Mouse (Mus musculus): ENCODE measurements at regions not wholly inside any gene's neighbourhood (a gene's known extent, or its start where the extent isn't known, plus 50 kb on each side); places are given as distances from the start of the nearest gene placed in this dataset.

DNA sequence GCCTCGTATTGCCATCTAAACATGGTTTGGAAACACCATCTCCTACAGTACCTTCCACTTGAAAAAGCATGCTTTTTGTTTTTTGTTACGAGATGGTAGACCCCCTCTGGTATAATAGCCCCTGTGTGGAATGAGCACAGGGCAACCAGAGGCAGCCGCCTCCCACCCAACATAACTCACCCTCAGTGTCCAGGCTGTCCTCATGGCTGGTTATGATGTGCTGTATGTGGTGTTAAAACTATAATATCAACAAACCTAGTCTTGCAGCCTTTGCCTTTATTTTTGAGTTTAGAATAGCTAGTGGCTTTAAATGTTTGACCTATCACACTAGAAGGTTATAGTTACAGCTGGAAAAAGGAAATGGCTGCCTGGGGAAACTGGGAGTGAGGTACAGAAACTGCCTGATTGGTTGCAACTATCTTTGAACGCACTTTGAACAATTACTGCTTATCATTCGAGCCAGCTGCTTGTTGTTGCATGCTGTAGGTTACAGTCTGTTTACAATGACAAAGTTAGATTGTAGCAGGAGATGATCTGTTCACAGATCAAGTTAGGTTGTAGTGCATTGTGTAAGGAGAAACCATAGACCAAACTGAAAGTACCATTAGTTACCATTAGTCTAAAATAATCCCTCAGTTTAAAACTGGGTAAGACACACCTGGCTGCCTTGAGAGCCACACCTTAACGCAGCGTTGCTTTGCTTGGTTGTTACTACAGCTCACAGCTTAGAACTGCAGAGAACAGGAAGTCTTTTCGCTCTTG is 414.8 kb downstream of the Klf5 start:
- ATAC-seq (replicated peaks; ENCODE audit: low FRiP score) (no peak), DNase-seq (ENCODE audit: low spot score) (no peak)
- no peak overlapping the region for H3K27ac ChIP-seq (ENCODE audit: low read depth, low read length)
- H3K27me3 ChIP-seq (ENCODE audit: control insufficient read depth, insufficient read depth, low read length): no peaks in the 10 kb centered on the region
- H3K4me2 ChIP-seq (ENCODE audit: low read depth, low read length, severe bottlenecking): no peak overlapping the region
- 0 out of 2 replicates have a peak, but pooled peaks cover 1% of the 10 kb centered on the region for H3K4me1 ChIP-seq (replicated peaks; ENCODE audit: control insufficient read depth, insufficient read depth, low read length)
- no peak overlapping the region for H3K9ac ChIP-seq (ENCODE audit: low read length)
- H3K9me3 ChIP-seq (ENCODE audit: control insufficient read depth, low read length): no peaks in the 10 kb centered on the region
- WGBS: 92% methylated on average over 8 of the region's 8 CpGs
- no peak overlapping the region for H3K4me3 ChIP-seq (ENCODE audit: low read depth, low read length)
- H3K36me3 ChIP-seq (ENCODE audit: control insufficient read depth, insufficient read depth, low read length): no peaks in the 10 kb centered on the region

DNA sequence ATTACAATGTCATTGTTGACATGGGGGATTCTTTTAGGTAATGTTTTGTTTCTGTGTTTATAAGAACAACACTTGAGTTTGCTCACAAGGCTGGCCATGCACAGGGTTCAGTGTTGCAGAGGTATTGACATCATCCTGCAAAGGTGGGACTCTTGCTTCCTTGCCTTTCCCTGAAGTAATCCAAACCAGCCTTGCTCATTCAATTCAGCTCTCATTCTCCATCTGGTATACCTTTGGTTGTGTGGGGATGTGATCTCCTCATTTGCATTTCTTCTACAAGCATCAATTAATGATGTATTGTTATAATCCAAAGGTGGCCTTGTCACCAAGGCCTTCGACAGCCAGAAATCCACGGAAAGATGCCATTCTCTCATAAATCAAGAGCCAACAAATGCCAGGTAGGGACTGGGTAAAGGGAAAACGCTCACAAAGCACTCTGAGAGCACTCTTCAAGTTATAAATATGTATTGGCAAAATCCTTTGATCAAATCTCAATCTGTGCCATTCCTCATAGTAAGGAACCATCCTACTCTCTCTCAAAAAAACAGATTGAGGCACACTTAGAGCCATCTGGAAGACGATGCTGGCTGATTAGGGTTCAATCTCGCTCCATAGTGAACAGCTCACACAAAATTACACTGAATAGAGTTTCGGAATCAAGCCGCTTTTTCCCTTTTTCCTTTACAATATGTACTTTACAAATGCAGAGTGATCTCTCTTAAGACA is 435.1 kb downstream of the Klf5 start:
- DNase-seq (ENCODE audit: low spot score): no peak

DNA sequence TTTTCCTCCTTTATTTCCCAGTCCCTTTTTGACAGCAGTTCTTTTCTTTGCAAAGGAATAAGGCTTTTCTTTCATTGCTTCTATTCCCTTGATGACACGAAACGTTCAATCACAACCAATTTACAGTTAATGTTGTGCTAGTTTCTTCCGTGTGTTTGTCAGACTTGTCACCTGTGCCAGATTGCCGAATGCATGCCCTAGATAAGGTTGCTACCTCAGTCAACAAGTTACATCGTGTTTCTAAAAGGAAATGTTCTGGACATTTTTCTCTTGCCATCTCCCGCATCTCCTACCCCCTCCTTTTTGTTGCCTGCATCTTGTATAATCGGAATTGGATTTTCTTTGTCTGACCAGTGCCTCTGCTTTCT is 435.7 kb downstream of the Klf5 start:
- no peak overlapping the region for H3K4me3 ChIP-seq (ENCODE audit: low read depth, low read length)
- ATAC-seq (replicated peaks; ENCODE audit: low FRiP score) (no peak), DNase-seq (ENCODE audit: low spot score) (no peak)
- no peak overlapping the region for H3K4me2 ChIP-seq (ENCODE audit: low read depth, low read length, severe bottlenecking)
- H3K36me3 ChIP-seq (ENCODE audit: control insufficient read depth, insufficient read depth, low read length): no peaks in the 10 kb centered on the region
- 90% methylated on average over 7 of the region's 7 CpGs for WGBS
- H3K9ac ChIP-seq (ENCODE audit: low read length): no peak overlapping the region
- H3K27ac ChIP-seq (ENCODE audit: low read depth, low read length): no peak overlapping the region
- no peaks in the 10 kb centered on the region for H3K9me3 ChIP-seq (ENCODE audit: control insufficient read depth, low read length)
- H3K27me3 ChIP-seq (ENCODE audit: control insufficient read depth, insufficient read depth, low read length): no peaks in the 10 kb centered on the region
- H3K4me1 ChIP-seq (replicated peaks; ENCODE audit: control insufficient read depth, insufficient read depth, low read length): no peaks in the 10 kb centered on the region

More for the DNA sequence above, 435.1 kb downstream of the Klf5 start:
- Histone ChIP-seq H3K9me3 (ENCODE audit: control insufficient read depth, low read length) (no peaks in the 10 kb centered on the region), H3K4me1 (replicated peaks; ENCODE audit: control insufficient read depth, insufficient read depth, low read length) (no peaks in the 10 kb centered on the region), H3K9ac (ENCODE audit: low read length) (no peak overlapping the region), H3K27ac (ENCODE audit: low read depth, low read length) (no peak overlapping the region), H3K36me3 (ENCODE audit: control insufficient read depth, insufficient read depth, low read length) (no peaks in the 10 kb centered on the region), H3K4me2 (ENCODE audit: low read depth, low read length, severe bottlenecking) (no peak overlapping the region), H3K27me3 (ENCODE audit: control insufficient read depth, insufficient read depth, low read length) (no peaks in the 10 kb centered on the region), H3K4me3 (ENCODE audit: low read depth, low read length) (no peak overlapping the region)
- WGBS: 91% methylated on average over 7 of the region's 7 CpGs
- no peak for ATAC-seq (replicated peaks; ENCODE audit: low FRiP score)

DNA sequence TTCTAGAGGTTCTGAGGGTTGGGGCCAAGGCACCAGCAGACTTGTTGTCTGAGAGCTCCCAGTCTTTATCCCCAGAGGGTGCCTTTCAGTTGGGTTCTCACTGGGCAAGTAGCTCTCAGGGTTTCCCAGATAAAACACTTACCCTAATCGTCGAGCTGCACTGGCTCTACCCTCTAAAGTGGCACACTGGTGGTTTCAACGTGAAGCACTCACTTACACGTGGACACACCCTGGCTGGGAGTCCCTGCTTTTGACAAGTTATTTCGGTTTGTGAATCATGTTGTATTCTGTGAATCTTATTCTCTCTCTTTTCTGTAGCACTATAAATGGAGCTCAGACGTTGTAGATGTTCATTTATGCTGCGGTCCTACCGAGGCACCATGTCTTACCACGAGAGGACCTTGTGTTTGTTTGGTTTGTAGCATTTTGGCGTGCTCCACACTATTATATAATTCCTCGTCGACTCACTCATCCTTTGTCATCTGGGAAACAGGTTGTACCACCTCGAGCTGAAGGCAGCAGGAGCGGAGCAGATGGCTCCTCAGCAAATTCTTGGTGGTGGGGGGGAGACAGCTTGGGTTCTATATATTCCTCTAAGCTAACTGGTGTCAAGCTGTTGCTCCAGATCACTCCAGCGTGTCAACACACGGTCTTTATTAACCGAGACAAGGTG is 445.3 kb downstream of the Klf5 start:
- Histone ChIP-seq H3K4me3 (ENCODE audit: low read depth, low read length) (no peak overlapping the region), H3K9me3 (ENCODE audit: control insufficient read depth, low read length) (no peaks in the 10 kb centered on the region), H3K4me1 (replicated peaks; ENCODE audit: control insufficient read depth, insufficient read depth, low read length) (no peaks in the 10 kb centered on the region), H3K27ac (ENCODE audit: low read depth, low read length) (no peak overlapping the region), H3K9ac (ENCODE audit: low read length) (no peak overlapping the region), H3K27me3 (ENCODE audit: control insufficient read depth, insufficient read depth, low read length) (no peaks in the 10 kb centered on the region), H3K36me3 (ENCODE audit: control insufficient read depth, insufficient read depth, low read length) (no peaks in the 10 kb centered on the region), H3K4me2 (ENCODE audit: low read depth, low read length, severe bottlenecking) (no peak overlapping the region)
- WGBS: 91% methylated on average over 17 of the region's 17 CpGs
- DNase-seq (ENCODE audit: low spot score) (no peak), ATAC-seq (replicated peaks; ENCODE audit: low FRiP score) (no peak)

DNA sequence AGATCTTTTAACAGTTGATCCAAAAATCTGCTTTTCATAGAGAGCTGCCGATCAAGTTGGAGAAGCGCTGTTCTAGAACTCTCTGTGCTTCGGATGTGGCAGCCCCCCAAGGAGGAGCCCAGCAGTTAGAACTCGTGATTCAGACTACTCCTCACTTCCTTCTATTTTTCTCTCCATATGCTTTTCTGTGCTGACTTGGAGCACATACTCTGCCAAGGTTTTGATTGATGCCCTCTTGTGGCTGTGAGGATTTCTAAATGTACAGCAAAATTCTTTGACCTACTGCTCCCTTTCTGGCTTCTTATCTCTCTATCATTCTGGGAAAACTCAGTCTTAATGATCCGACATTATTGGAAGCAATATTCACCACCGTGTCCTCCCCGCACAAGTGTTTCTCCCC is 446.7 kb downstream of the Klf5 start:
- no peak for DNase-seq (ENCODE audit: low spot score)
- H3K4me2 ChIP-seq (ENCODE audit: low read depth, low read length, severe bottlenecking): no peak overlapping the region

DNA sequence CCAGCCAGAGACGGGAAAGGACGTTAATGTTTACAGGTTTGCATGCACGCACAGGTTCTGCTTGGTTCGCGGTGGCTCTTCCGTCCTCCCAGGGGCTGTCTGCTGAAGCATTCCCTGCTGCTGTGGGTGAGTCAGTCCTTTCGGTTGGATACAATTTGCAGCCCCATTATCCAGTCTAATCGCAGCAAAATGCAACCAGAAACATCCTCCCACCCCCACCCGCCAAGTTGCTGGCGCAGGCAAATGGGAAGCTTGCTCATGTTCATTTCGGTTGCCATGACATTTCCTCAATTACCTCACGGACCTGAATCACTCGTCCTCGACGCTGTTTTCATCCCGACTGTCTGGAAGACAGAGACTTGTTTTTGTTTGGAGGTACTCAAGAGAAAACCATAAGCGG is 449.7 kb downstream of the Klf5 start:
- no peak for DNase-seq (ENCODE audit: low spot score)
- Histone ChIP-seq H3K9ac (ENCODE audit: low read length) (no peak overlapping the region), H3K4me3 (ENCODE audit: low read depth, low read length) (no peak overlapping the region), H3K27ac (ENCODE audit: low read depth, low read length) (no peak overlapping the region), H3K36me3 (ENCODE audit: control insufficient read depth, insufficient read depth, low read length) (no peaks in the 10 kb centered on the region), H3K27me3 (ENCODE audit: control insufficient read depth, insufficient read depth, low read length) (no peaks in the 10 kb centered on the region), H3K9me3 (ENCODE audit: control insufficient read depth, low read length) (no peaks in the 10 kb centered on the region), H3K4me1 (replicated peaks; ENCODE audit: control insufficient read depth, insufficient read depth, low read length) (no peaks in the 10 kb centered on the region), H3K4me2 (ENCODE audit: low read depth, low read length, severe bottlenecking) (no peak overlapping the region)
- 81% methylated on average over 17 of the region's 17 CpGs for WGBS
- ATAC-seq (replicated peaks; ENCODE audit: low FRiP score): 0 out of 2 replicates have a peak, but pooled peaks have one; percentile 16

More for the DNA sequence above, 446.7 kb downstream of the Klf5 start:
- no peaks in the 10 kb centered on the region for H3K36me3 ChIP-seq (ENCODE audit: control insufficient read depth, insufficient read depth, low read length)
- H3K27me3 ChIP-seq (ENCODE audit: control insufficient read depth, insufficient read depth, low read length): no peaks in the 10 kb centered on the region
- no peak overlapping the region for H3K9ac ChIP-seq (ENCODE audit: low read length)
- no peaks in the 10 kb centered on the region for H3K4me1 ChIP-seq (replicated peaks; ENCODE audit: control insufficient read depth, insufficient read depth, low read length)
- no peak for ATAC-seq (replicated peaks; ENCODE audit: low FRiP score)
- H3K27ac ChIP-seq (ENCODE audit: low read depth, low read length): no peak overlapping the region
- no peaks in the 10 kb centered on the region for H3K9me3 ChIP-seq (ENCODE audit: control insufficient read depth, low read length)
- WGBS: 86% methylated on average over 7 of the region's 7 CpGs
- no peak overlapping the region for H3K4me3 ChIP-seq (ENCODE audit: low read depth, low read length)

DNA sequence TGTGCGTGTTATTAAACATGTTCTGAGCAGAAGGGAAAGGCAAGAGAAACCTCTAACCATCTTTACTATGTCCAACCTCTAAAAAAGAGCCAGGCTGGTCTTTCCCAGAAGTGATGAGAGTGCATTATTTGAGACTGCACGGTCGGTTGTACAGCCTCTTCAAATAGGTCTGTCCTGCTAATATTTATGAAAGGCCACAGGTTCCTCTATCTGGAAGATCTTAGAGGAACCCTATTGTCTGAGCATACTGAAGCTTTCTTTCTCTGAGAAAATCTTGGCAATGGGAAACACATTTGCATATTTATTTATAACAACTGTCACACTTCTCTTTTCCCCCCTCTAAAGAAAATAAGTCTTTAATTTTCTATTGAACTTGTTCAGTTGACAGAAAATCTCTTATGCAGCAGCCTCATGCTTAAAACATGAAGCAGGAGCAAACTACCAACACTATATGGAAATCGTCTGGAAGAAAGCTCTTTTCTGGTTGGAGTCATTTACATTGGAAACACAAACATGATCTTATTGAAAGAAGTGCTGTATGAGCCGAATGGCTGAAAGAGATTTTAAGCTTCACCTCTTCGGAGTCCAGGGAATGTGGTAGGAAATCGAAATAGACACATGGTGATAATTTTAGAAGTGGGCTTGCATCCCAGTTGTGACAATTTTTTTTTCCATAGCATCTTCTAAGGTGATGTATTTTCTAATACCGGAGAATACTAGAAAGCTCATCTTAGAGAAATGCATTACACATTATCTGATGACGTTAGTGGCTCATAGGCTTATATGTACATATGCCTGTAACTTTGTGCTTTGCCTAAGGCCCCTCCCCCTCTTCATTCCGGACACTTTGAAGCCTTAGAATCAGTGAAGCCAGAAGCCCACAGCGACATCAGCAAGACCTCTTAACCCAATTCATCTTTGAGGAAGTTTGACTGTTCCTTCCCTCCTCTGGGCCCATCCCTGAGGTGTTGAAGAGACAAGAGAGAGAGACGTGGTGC is 451.1 kb downstream of the Klf5 start:
- DNase-seq (ENCODE audit: low spot score) (no peak), ATAC-seq (replicated peaks; ENCODE audit: low FRiP score) (peak; percentile 59)
- Histone ChIP-seq H3K27ac (ENCODE audit: low read depth, low read length) (no peak overlapping the region), H3K4me2 (ENCODE audit: low read depth, low read length, severe bottlenecking) (no peak overlapping the region), H3K27me3 (ENCODE audit: control insufficient read depth, insufficient read depth, low read length) (no peaks in the 10 kb centered on the region), H3K4me1 (replicated peaks; ENCODE audit: control insufficient read depth, insufficient read depth, low read length) (no peaks in the 10 kb centered on the region), H3K9me3 (ENCODE audit: control insufficient read depth, low read length) (no peaks in the 10 kb centered on the region), H3K9ac (ENCODE audit: low read length) (no peak overlapping the region), H3K36me3 (ENCODE audit: control insufficient read depth, insufficient read depth, low read length) (no peaks in the 10 kb centered on the region), H3K4me3 (ENCODE audit: low read depth, low read length) (no peak overlapping the region)
- 59% methylated on average over 12 of the region's 12 CpGs for WGBS

DNA sequence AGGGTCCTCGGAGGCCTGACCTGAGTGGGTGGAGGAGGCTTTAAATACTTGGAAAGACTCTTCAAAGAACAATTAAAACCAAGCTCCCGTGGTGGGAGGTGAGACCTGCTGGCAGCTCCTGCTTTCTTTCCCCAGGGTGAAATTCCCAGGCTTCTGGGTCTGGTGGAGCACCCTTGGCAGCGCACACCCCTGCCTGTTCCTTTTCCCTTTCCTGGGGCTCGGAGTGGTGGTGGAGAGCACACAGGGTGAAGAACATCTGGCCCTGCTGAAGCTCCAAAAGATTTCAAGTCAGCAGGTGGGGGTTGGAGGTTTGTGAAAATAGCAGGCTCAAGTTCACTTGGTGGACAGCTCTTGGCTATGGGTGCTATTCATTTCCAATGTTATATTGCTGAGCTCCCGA is 459.6 kb downstream of the Klf5 start:
- 74% methylated on average over 5 of the region's 5 CpGs for WGBS
- H3K27me3 ChIP-seq (ENCODE audit: control insufficient read depth, insufficient read depth, low read length): no peaks in the 10 kb centered on the region
- H3K9me3 ChIP-seq (ENCODE audit: control insufficient read depth, low read length): no peaks in the 10 kb centered on the region
- H3K4me2 ChIP-seq (ENCODE audit: low read depth, low read length, severe bottlenecking): no peak overlapping the region
- no peaks in the 10 kb centered on the region for H3K36me3 ChIP-seq (ENCODE audit: control insufficient read depth, insufficient read depth, low read length)
- H3K4me1 ChIP-seq (replicated peaks; ENCODE audit: control insufficient read depth, insufficient read depth, low read length): no peaks in the 10 kb centered on the region
- ATAC-seq (replicated peaks; ENCODE audit: low FRiP score): no peak
- no peak for DNase-seq (ENCODE audit: low spot score)
- H3K9ac ChIP-seq (ENCODE audit: low read length): no peak overlapping the region
- H3K27ac ChIP-seq (ENCODE audit: low read depth, low read length): no peak overlapping the region
- no peak overlapping the region for H3K4me3 ChIP-seq (ENCODE audit: low read depth, low read length)
